Mouse (Mus musculus) ES-Bruce4 (cell line): Measurements from ENCODE around the gene Bag1. TPM values are rescaled to one million over a fixed set of nuclear protein-coding genes. Genes with fewer than 3 reads are reported as not detected.

Source experiments
- H3K27ac ChIP-seq: 2 replicates; pipeline ENCODE4 v1.5.1; 2012; ENCODE audit warnings: low read length, inconsistent platforms; ENCODE audit not compliant: insufficient read depth
- H3K27me3 ChIP-seq: 2 replicates; pipeline ENCODE4 v1.6.1; 2012; ENCODE audit warnings: mild to moderate bottlenecking, low read length, inconsistent platforms; ENCODE audit not compliant: control insufficient read depth, poor library complexity, insufficient read depth, severe bottlenecking
- H3K36me3 ChIP-seq: 2 replicates; pipeline ENCODE4 v1.6.1; 2012; ENCODE audit warnings: inconsistent platforms, mild to moderate bottlenecking, low read length, moderate library complexity; ENCODE audit not compliant: control insufficient read depth, poor library complexity, insufficient read depth, severe bottlenecking
- H3K4me1 ChIP-seq: one replicate; pipeline ENCODE4 v1.8.1; 2011; ENCODE audit warnings: low read length; ENCODE audit not compliant: control insufficient read depth, insufficient read depth
- H3K4me3 ChIP-seq: 2 replicates; pipeline ENCODE4 v1.5.1; 2011; ENCODE audit warnings: low read depth, mild to moderate bottlenecking, low read length
- H3K9ac ChIP-seq: 2 replicates; pipeline ENCODE4 v1.6.1; 2012; ENCODE audit warnings: low read depth, mild to moderate bottlenecking, inconsistent platforms; ENCODE audit not compliant: poor library complexity, severe bottlenecking
- H3K9me3 ChIP-seq: replicated peaks from 2 replicates; pipeline ENCODE4 v1.6.1; 2012; ENCODE audit warnings: mild to moderate bottlenecking, low read length, inconsistent platforms; ENCODE audit not compliant: control insufficient read depth, poor library complexity, insufficient read depth, severe bottlenecking
- CTCF ChIP-seq: IDR thresholded peaks from one replicate; pipeline ENCODE4 v1.8.1; 2011; ENCODE audit warnings: low read depth, low read length
- EP300 ChIP-seq: IDR thresholded peaks from 2 replicates; pipeline ENCODE4 v1.6.1; 2011; ENCODE audit warnings: low read depth, low read length; ENCODE audit not compliant: insufficient read depth
- POLR2A ChIP-seq: IDR thresholded peaks from one replicate; pipeline ENCODE4 v1.8.1; 2011; ENCODE audit warnings: low read length; ENCODE audit not compliant: insufficient read depth
- polyA plus RNA-seq: library from polyadenylated mRNA; stranded (reverse); fragments of >200 nt; gene quantifications from 2 replicates; pipeline ENCODE4 v1.2.4, GENCODE M21; 2011; ENCODE audit warnings: low read depth; ENCODE audit not compliant: missing spikeins, insufficient read depth, insufficient read length

Bag1 gene
- polyA plus RNA-seq, 1 experiment = 106 TPM

DNA sequence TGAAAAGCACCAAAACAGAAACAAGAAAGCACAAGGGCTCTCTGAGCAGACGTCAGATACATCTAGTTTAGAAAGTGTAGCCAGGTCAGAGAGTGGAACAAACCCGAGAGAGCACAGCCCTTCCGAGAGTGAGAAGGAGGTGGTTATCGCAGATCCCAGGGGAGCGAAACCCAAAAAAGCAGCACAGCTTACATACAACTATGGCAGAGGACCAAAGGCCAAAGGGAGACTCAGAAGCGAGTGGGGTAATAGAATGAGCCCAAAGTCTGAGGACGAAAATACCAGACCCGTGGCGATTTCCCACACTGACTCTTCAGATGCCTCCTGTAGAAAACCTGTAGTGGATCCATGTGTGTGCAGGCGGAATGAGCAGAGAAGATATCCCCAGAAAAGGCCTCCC is 28.6 kb upstream of the Bag1 start:
- TF ChIP-seq EP300 (no peak), POLR2A (no peak)
- Histone ChIP-seq H3K4me3 (no peak overlapping the region), H3K36me3 (peaks cover 58% of the 10 kb centered on the region)

DNA sequence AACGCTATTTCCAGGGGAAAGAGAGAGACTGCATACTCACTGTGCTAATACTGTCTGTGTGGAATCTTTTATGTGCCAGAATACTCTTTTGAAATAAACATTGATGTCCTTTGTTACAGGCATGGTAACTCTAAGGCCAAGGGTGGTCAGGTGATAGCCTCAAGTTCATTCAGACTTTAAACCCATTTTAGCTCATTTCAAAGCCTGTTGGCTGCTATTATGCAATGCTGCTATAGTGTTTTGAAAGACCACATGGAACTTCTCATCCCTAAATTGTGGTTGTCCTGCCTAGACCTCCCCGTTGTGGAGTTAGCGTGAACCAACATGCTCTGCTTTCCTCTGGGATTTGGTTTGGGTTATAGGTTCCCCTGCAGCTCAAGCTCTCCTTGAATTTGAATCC is 27.6 kb upstream of the Bag1 start:
- peaks cover 49% of the 10 kb centered on the region for H3K36me3 ChIP-seq
- no peak for TF ChIP-seq CTCF
- no peak for TF ChIP-seq EP300
- TF ChIP-seq POLR2A = no peak
- H3K4me3 ChIP-seq = no peak overlapping the region
- H3K9me3 ChIP-seq = no peaks in the 10 kb centered on the region
- H3K27ac ChIP-seq = no peak overlapping the region
- no peaks in the 10 kb centered on the region for H3K4me1 ChIP-seq
- H3K27me3 ChIP-seq = no peaks in the 10 kb centered on the region
- H3K9ac ChIP-seq = no peak overlapping the region

More for the DNA sequence above, 28.6 kb upstream of the Bag1 start:
- Histone ChIP-seq H3K27me3 (no peaks in the 10 kb centered on the region), H3K9me3 (no peaks in the 10 kb centered on the region), H3K4me1 (no peaks in the 10 kb centered on the region), H3K27ac (no peak overlapping the region), H3K9ac (no peak overlapping the region)

DNA sequence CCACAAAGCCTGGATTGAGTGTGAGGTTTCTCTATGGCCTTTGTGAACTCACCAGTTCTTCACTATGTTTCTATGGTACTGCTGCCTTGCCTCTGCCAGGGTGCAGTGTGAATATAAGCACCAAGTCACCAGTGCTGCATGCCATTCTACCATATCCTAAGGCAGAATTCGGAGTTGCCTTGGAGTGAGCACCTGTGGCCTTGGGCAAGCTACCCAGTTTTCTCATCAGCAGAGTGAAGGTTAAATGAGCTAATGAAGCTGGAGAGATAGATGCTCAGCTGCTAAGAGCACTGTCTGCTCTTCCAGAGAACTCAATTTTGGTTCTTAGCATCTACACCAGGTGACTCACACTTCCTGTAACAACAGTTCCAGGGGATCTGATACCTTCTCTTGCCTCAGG is 25.9 kb upstream of the Bag1 start:
- Histone ChIP-seq H3K27ac (no peak overlapping the region), H3K9me3 (no peaks in the 10 kb centered on the region), H3K9ac (no peak overlapping the region), H3K27me3 (no peaks in the 10 kb centered on the region), H3K36me3 (peaks cover 35% of the 10 kb centered on the region), H3K4me1 (no peaks in the 10 kb centered on the region), H3K4me3 (no peak overlapping the region)
- TF ChIP-seq CTCF (no peak), EP300 (no peak), POLR2A (no peak)

DNA sequence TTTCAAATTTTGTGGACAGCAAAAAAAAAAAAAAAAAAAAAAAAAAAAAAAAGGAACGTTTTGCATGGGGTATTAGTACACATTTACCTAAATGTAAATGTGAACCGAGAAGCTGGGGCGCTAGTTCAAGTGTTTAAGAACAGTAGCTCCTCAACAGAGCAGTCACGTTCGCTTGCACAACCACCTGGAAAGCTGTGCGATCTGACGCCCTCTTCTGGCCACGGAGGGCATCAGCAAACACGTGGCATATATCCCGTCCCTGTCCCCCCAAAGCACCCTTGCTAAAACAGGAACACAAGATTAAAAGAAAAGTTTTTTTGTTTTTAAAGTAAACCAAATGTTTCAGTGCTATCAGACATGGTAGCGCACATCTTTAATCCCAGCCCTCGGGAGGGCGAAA is 23.6 kb upstream of the Bag1 start:
- Histone ChIP-seq H3K27ac (0 out of 2 replicates have a peak overlapping the region, but pooled peaks have one; percentile 46), H3K4me1 (no peaks in the 10 kb centered on the region), H3K27me3 (no peaks in the 10 kb centered on the region), H3K9me3 (no peaks in the 10 kb centered on the region), H3K9ac (peak overlapping the region; percentile 75), H3K36me3 (peaks cover 13% of the 10 kb centered on the region), H3K4me3 (peak overlapping the region; percentile 98)
- TF ChIP-seq POLR2A = no peak
- no peak for TF ChIP-seq EP300
- TF ChIP-seq CTCF = peak; percentile 92

DNA sequence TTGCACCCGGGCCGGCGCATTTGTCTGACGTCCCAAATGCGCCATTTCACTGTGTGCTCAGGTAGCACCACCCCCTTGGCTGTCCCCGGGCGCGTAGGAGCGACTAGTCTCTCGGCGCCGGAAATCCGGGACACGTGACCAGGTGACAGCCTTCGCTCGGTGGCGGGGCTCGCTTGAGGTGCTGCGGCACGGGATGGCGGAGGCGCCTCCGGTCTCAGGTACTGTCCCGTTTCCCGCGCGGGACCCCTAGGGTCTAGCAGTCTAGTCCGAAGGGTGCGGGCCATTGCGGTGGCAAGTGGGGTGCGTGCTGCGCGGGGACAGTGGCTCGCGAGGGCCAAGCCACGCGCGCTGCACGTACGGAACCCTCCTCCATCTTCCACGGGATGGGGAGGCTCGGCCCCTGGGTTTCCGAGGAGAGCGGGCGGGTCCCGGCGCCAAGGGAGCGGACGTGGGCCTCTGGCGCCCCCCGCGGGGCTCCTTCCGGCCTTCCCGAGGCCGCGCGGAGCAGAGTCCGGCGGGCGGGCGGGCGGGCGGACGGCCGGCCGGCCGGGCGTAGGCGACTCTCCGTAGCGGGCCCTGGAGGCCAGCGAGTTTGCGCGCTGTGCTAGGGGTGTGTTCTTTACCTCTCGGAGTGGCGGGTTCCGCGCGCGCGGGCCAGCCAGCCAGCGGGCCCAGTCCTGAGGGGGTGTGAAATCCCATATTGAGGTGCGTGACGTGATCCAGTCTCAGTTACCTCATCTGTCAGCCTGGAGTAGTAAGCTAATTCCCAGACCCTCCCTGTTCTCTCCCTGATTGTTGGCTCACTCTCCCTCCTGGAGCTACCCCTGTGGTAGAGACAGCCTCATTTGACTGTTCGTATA is 23.0 kb upstream of the Bag1 start, which contains the start of gene Nfx1:
TSS of gene Nfx1 (plus strand) at position 65 of the 860 bp plus-strand sequence.
- no peaks in the 10 kb centered on the region for H3K4me1 ChIP-seq
- peak within 1 kb of the TSS; percentile 46; the same call in 1 of the 2 replicates for H3K27ac ChIP-seq
- peak within 1 kb of the TSS; percentile 98 for H3K4me3 ChIP-seq
- no peaks in the 10 kb centered on the region for H3K9me3 ChIP-seq
- TF ChIP-seq CTCF (no peak), POLR2A (peak; percentile 30), EP300 (peak; percentile 55; the same call in 1 of the 2 replicates)
- H3K27me3 ChIP-seq = no peaks in the 10 kb centered on the region
- H3K36me3 ChIP-seq = peaks cover 9% of the 10 kb centered on the region
- peak within 1 kb of the TSS; percentile 75 for H3K9ac ChIP-seq

DNA sequence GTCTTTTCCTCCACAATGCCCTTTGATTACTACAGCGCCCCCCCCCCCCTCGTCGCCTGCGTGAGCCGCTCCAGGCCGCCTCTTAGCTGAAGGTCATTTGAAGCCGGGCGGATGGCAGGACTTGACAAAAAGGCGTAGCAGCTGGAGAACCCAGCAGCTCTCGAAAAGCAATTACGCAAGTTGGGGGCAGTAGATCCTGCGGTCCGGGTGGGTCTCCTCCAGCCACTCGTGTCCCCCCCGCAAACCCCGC is 22.4 kb upstream of the Bag1 start:
- Histone ChIP-seq H3K4me1 (no peaks in the 10 kb centered on the region), H3K9me3 (no peaks in the 10 kb centered on the region), H3K36me3 (peaks cover 8% of the 10 kb centered on the region; the same call in 1 of the 2 replicates), H3K27ac (0 out of 2 replicates have a peak overlapping the region, but pooled peaks have one; percentile 26), H3K9ac (peak overlapping the region; percentile 75), H3K27me3 (no peaks in the 10 kb centered on the region), H3K4me3 (peak overlapping the region; percentile 98)
- TF ChIP-seq EP300 (no peak), POLR2A (no peak), CTCF (no peak)
